Mouse (Mus musculus): ENCODE measurements at regions not wholly inside any gene's neighbourhood (a gene's known extent, or its start where the extent isn't known, plus 50 kb on each side); places are given as distances from the start of the nearest gene placed in this dataset.

GRCm38 (mm10) chr6:4421466-4421865 is 83.1 kb upstream of the Col1a2 start:
- TF ChIP-seq POLR2A (IDR thresholded peaks at IDR 0.05; ENCODE audit: insufficient read depth, low read depth, low read length) (no peak), CTCF (IDR thresholded peaks at IDR 0.05) (no peak), EP300 (IDR thresholded peaks at IDR 0.05; ENCODE audit: insufficient read depth, low read depth, low read length) (no peak)

Measured in heart, adult 2 months (tissue).